Mouse (Mus musculus) layer of hippocampus, postnatal 10 days (tissue): ENCODE measurements around the gene Prmt3. TPM values are rescaled to one million over a fixed set of nuclear protein-coding genes. Genes with fewer than 3 reads are reported as not detected.

Experiments
- DNase-seq, 2 experiments: peaks; one replicate each; pipeline ENCODE4 v3.0.0; 2021; ENCODE audit warnings: low spot score in 2 of 2
- long read RNA-seq: library from polyadenylated mRNA; stranded (forward); transcript quantifications from one replicate; pipeline ENCODE4 v2.0.0, GENCODE M21; 2023
- total RNA-seq, 2 experiments: library from RNA; stranded (reverse); gene quantifications; 2 replicates each; pipeline ENCODE4 v1.2.3; 2021

The Prmt3 gene
- total RNA-seq = 10 to 100 TPM; 35.3 to 40.6 TPM
- long read RNA-seq, transcript Prmt3-201 (16 exons, 2,507 nt) = major isoform, 27 of 41 reads
- long read RNA-seq, partial matches to known transcripts = 2 of 41 reads
- long read RNA-seq, other reads (novel, unspliced or antisense) = 11 of 41 reads

DNA sequence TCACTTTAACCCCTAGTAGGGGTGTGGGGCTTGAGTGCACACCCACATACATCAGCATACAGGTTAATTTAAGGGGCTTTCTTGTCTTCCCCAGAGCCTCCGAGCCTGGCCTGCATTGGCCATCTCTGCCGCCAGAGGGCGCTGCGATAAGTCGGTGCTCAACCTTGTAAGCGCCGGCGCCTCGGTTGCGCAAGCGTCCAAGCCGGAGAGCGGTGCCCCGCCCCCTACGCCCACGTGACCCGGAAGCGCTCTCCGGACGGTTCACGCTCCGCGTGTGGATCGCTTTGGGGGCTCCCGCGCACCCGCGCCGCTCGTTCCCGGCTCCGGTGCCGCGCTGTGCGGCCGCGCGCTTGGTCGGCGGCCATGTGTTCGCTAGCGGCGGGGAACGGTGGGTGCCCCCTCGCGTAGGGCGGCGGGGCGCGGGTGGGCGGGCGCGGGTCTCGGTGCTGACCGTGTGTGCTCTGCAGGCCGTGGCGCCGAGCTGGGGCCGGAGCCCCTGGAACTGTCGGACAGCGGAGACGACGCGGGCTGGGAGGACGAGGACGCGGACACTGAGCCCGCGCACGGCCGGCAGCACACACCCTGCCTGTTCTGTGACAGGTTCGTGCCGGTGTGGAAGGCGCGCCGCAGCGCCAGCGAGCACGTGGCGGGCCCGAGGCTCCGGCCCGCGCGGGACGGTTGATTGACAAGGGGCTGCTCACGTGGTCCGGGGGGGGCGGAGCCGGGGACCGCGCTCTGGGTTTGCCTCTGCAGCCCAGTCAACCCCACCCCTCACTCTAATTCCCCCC is at the start of gene Prmt3:
Gene Prmt3, plus strand, starts transcription at position 233 of the 788 bp plus-strand sequence.
- peak; percentile 99 for DNase-seq

DNA sequence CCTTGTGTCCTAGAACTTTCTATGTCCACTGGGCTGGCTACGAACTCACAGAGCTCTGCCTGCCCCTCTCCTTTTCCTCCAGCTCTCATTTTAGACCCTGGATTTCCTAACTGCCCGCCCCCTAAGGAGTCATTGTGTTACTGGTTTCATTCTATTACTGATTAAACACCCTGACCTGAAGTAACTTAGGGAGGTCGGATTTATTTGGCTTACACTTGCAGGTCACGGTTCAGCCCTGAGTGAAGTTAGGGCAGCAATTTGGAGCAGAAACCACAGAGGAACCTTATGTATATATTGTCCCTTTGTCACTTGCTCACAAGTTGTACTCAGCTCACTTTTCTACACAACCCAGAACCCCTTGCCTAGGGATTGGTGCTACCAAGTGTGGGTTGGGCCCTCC is 43.8 kb upstream of the Prmt3 start:
- no peak for DNase-seq

DNA sequence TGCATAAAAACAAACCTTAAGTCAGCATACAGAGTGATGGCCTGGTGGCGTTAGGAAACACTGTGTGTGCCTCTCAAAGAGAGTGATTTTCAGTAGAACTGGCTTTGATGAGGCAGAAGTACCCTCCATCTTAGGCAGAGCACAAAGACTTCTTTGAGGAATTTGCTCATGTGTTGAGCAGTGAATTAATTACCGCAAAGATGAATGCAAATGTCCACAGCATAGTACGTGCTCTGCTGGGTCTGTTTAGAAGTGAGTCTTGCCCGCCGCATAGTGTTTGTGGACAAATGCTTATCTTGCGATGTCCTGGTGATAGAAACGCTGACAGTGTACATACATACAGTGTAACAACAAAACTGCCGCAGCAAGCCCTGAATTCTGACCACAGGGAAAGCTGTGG is 38.7 kb upstream of the Prmt3 start:
- no peak for DNase-seq

DNA sequence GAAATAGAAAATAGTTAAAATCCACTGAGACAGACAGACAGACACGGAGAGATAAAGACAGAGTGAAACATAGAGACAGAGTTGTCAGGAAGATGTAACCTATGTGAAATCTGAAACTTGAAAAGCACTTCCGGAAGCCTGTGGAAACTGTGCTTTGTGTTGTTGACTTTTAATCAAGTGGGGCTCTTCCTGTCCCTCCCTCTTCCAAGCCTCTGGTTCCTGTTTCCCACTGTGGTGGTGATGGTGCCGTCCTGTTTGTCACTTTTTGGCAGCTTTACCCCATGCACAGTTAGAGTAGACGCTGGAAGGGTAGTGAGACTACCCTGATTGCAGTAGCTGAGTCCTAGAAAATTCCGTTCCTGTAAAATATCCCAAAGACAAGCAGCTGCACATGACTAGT is 36.7 kb upstream of the Prmt3 start:
- DNase-seq = no peak

DNA sequence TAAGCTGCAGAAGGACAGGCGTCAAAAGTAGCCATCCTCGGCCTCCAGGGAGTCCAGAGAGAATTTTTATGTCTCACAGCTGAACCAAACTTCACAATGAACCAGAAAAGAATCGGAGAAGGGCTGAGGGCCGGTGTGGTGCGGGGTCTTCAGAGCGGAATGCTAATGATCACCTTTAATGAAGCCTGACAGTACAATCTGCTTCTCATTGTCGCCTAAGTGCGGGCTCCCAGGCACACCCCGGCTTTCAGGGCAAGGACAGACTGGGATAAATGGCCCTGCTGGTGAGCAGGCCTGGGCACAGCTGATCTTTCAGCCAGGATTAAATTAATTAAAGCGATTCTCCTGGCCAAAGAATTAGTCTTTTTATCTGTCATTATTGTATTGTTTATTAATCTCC is 36.2 kb upstream of the Prmt3 start:
- no peak for DNase-seq

DNA sequence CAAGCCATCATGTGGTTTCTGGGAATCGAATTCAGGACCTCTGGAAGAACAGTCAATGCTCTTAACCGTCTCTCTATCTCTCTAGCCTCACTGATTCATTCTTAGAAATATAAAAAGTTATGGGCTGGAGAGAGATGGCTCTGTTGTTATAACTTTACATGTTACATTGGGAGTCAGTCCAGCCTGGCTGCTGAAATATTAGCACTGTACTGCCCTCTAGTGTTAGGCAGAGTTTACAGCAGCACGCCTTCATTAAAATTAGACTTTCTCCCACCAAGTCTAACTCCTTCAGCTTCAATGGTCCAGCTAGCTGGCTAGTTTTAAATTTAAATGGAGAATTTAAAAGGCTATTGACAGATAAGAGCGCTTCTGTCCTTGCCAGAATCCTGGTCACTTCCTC is 27.0 kb upstream of the Prmt3 start:
- peak; percentile 40 to 49 for DNase-seq

DNA sequence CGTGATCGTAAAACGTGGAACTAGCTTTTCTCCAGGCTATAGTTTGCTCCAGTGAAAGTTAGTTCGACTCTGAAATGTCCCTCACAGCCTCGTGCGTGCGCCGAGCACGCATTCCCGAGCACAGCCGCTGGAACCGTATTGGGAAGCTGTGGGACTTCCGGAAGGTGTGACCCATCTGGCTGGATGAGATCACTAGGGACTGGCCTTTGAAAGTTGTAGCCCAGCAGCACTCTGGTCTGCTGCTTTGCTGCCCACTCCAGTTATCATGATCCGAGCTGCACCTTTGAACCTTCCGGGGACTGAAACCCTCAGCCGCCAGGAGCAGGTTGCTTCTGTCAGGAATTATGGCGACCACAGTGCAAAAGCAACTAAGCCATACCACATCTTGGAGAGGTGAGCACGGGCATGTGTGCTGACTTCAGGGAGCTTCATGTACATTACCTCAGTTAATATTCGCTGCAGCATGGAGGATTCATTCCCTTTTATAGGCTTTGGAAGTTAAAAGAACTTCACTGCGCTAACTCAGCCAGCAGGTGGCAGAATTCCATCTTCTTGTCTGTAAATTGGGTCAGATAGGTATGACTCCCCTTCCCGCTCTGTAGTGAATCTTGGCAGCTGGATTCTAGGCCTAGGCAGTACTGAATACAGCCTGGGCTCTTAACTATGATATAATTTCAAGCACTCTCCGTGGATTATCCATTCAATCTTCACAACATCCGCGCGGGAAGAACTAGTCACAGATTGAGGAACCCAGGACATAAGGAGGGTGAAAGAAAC is 25.2 kb upstream of the Prmt3 start:
- peak; percentile 49 to 61 for DNase-seq

DNA sequence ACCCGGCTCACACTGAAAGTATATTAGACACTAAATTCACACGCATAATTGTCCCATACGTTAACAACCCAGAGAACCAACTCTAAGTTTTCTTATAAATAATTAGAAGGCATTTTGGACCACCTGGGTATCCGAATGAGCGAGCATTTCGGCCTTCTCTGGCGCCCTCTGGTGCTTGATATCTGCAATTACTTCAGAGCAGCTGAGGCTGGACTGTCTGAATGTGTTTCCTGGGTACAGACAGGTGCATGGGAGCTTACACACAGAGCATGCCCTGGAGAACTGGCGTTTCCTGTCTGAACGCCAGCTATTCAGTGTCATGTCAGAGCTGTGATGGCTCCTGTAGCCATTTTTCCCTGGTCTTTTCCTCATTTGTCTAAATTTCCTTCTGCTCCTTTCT is 23.4 kb upstream of the Prmt3 start:
- DNase-seq = peak; percentile 61 to 74

DNA sequence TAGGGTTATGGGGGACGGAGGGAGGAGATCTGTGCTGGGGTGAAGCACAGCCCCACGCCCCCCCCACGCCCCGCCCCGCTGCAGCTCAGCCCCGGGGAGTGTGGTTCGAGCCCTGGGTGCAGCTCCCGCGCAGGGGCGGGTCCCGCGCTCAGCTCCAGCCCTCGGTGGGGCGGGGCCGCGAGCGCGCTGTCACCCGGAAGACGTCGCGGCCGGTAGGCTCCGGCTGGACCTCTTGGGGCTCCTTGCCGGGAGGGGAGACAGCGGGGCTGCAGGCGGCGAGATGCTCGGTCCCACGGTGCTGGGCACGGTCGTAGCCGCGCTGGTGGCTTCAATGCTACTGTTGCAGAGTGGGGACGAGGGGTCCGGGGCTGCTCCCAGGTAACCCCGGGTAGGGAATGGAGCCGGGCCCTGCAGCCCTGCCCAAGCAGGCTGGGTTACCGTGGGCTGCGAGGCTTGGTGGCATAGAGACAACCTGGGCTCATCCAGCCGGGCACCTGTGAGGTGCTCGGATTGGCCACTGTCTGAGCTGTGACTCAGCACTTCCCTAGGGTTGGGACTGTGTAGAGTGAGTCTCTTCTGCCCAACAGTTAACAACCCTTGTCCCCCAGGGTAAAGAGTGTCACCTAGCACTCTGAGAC is 19.1 kb upstream of the Prmt3 start, which contains the start of gene Htatip2:
Gene Htatip2, plus strand, starts transcription at position 182 of the 638 bp plus-strand sequence.
- peak; percentile 24 to 42 for DNase-seq

DNA sequence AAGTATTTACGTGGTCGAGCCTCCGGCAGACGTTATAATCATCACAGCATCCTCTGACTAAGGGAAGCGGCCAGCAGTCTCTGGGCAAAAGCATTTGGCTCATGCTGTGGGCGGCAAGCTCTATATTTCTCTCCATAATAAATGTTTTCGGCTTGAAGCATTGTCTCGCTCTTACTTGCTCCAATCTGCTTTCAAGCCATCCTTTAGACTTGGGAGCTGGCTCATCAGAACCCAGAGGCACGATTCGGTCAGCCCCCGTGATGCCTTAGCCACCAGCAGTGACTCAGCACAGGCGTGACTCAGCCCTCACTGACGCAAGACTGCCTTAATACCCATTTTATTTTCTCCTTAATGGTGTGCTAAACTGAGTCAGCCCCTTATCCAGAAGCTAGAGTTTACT is 15.5 kb upstream of the Prmt3 start:
- no peak for DNase-seq

DNA sequence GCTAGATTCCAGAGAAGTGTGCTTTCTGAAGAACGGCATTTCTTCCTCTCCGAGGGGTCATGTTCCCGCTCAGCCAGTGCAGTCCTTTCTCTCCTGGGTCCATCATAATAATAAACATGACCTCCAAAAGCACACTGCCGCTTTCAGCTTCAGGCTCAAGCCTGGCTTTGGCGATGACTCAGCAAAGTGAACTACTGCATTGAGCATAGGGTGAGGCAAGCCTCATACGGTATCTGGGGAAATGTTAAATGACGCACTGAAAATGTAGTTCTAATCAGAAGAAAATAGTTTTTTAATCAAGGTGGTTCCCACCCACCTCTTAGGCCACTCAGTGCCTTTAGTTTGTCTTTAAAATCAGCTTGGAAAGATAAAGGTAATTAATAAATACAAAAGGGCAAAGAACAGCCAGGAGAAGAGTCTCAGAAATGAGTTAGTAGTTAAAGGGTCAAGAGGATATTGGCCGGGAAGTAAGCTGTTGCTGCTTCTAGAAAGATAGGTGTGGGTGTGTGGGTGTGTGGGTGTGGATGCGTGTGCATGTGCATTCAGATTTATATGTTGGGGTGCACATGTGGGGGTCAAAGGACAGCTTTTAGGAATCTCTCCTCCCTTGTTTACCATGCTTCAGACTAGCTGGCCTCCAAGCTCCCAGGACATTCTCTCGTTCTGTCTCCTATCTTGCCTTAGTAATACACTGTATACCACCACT is 14.0 kb upstream of the Prmt3 start:
- no peak for DNase-seq

DNA sequence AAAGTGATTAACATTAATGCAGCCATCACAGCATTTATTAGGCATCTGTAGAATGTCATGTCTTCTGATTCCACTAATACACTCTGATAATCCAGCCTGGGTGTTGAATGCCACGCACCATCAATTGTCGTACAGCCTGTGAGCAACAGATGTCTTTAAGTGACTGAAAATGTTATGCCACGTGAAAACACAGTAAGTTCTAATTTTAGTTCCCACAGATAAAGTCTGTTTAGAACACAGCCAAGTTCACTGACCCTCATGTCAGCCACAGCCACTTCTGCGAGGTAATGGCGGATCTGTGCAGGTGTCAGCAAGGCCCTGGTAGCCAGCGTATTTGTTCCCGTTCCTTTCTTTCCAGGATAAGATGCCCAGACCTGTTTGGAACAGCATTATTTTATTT is 12.0 kb upstream of the Prmt3 start:
- DNase-seq = no peak

DNA sequence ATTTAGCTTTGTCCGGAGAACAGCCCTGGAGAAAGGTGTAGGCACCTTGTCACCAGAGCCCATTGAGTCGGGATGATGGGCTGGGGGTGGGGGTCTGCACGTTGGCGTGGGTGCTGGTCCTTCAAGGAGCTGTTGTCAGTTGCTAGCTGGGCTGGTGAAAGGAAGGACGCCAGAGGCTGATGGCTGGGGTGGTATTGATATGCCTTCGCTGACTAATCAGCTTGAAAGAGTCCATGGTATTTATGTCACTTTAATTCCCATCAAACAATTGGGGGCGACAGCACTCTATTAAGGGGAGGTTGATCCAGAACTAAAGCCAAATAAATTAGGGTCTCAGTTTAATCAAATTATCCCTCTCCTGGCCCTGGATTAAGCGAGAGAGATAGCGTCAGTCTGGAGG is 9.6 kb upstream of the Prmt3 start:
- no peak for DNase-seq

DNA sequence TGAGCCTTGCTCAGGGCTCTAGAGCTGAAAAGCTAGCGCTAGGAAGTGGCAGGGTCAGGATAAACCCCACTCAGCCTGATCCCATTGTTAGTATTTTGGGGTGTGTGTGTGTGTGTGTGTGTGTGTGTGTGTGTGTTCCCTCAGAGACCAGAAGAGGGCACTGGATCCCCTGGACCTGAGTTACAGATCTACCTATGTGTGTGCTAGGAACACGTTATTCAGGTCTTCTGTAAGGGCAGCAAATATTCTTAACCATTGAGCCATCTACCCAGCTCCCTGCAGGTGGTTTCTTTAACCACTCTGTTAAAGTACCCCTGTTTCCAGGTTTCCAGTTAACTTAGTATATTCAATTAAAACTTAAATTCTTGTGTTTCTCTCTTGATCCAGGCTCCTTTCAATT is 3.8 kb upstream of the Prmt3 start:
- DNase-seq = no peak

DNA sequence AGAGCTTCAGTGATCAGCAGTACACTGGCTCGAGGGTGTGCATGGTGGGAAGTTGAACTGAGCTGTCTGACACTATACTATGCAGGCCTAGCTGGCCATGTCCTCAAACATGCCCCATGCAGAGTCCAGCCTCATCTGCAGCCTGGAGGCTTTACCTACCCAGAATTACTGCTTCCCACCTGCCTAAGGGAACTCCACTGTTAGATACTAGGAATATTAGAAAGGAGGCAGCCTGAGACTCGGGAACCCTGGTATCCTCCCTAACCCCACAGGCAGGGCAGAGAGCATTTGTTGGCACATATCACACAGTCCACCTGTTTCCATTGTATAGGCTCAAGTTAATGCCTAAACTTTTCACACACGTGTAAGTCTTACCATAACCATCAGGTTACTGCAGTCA is 561 bp upstream of the Prmt3 start:
- no peak for DNase-seq

DNA sequence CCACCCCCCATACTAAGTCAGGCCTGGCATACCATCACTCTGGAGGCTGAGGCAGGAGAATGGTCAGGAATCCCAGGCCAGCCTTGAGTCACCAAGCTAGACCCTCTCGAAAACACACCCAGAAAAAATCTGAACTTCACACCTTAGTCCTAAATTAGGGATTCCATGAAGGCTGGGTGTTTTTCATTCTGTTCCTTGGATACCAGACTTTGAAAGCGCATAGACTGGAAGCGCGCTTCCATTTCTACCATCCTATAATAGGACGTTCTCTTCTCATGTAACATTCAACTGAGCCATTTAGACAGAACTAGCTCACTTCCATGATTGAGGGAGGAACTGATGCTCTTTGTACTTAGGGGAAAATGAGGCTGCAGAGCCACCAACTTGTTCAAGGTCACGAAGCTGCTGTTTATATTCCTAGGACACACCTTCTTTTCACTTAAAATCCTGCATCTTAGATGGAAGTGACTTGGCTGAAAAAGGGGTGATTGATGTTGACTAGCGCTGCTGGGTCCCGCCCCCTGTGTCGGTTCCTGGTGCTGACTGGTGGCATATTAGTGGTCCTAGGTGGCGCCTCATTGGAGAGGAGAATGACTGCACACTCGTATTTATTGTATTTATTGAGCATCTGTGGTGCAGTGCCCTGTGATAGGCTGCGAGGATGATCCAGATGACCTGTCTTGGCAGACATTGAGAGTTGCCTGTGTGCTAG is 914 bp downstream of the Prmt3 start:
- peak; percentile 24 to 40 for DNase-seq

DNA sequence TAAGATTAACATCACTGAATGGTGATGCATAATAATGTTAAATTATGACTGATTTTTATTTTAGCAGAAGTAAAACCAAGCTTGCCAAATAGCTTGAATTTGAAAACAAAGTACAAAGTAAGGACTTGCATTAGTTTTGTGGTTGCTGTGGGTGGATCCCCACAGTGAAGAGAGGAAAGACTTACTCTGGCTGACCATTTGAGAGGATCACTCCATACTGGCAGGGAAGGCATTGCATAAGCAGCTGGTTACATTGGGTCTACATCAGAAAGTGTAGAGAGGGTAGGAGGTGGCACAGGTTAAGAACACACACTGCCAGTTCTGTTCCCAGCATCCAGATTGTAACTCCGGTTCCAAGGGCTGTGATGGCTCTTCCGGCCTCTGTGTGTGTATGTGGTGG is 4.9 kb downstream of the Prmt3 start:
- DNase-seq = no peak

DNA sequence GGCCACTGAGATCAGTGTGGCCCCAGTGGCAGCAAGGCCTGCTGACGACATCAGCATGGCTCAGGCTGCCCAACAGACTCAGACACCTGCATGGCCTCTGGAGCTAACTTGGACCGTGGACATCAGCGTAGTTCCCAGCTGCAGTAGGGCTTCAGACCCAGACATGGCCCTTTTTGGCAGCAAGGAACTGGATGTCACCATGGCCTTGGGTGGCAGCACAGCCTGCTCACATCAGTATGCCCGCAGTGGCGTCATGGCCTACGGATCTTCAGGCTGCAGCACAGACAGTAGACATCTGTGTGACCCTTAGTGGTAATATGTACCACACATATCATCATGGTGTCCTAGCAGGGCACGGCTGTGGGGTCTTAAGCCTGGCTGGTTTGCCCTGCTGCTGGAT is 7.0 kb downstream of the Prmt3 start:
- no peak for DNase-seq

DNA sequence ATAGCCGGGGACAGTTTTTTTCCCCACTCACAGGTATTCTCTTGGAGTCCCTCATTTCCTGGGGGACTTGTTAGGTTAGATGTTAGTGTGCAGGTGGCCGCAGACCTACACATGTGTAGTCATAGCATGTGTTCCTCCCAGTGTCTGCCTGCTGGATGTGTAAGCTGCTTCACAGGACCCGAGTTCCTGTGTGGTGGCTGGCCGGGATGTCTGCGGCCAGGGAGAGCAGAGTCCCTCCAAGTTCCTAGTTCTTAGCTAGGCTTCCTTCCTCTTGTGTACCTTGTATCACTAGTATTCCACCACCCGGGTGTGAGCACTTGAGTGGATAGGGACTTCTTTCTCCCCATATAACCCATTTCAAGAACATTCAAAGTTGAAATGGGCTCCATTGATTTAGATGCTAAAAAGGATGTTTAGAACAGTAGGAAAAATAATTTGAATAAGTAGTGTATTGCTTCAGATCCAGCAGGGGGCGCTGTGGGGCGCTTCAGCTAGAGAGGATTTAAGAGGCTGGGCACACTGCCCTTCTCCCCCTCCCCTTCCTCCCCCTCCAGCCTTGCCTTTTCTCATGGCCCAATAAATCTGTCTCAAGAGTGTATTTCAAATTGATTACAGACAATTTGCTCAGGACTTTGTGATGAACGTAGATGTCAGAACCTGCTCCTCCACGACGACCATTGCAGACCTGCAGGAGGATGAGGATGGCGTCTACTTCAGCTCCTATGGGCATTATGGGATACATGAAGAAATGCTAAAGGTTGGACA is 8.7 kb downstream of the Prmt3 start:
- DNase-seq = peak; percentile 72 to 81

DNA sequence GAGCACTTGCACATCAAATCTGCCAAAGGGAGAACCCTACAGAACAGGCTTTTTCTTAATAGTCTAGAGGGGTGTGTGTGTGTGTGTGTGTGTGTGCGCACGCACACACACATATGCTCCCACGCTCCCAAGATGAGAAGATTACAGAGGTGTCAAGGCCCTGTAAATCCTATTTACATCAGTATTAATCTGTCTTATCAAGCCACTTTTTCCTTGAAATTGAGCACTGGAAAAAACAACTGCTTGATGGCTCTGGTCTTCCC is 9.2 kb downstream of the Prmt3 start:
- no peak for DNase-seq
